Mouse (Mus musculus) lung, adult 2 months (tissue): ENCODE measurements around the gene Psmb10. TPM values are rescaled to one million over a fixed set of nuclear protein-coding genes. Genes with fewer than 3 reads are reported as not detected.
"Not testable (repeated sequence)": the region's sequence is repeated elsewhere in the genome, so short reads cannot be mapped to it uniquely, and the experiment has no call there.

Experiments
- DNase-seq: peaks from one replicate; pipeline ENCODE4 v3.0.0; 2022
- H3K4me1 ChIP-seq: fragments of 200-500 bp; 2 replicates; pipeline ENCODE4 v1.6.1; 2011; ENCODE audit warnings: low read length; ENCODE audit not compliant: control insufficient read depth, insufficient read depth
- H3K4me3 ChIP-seq: fragments of 200-500 bp; replicated peaks from 2 replicates; pipeline ENCODE3; 2011; ENCODE audit warnings: low read depth, mild to moderate bottlenecking, control low read depth, low read length; ENCODE audit errors: extremely low read depth
- CTCF ChIP-seq: fragments of 200-500 bp; IDR thresholded peaks from 2 replicates; pipeline ENCODE4 v1.5.1; 2011; ENCODE audit warnings: mild to moderate bottlenecking, low read length, control low read depth; ENCODE audit not compliant: insufficient read depth
- POLR2A ChIP-seq: fragments of 200-500 bp; IDR thresholded peaks from 2 replicates; pipeline ENCODE4 v1.6.1; 2011; ENCODE audit warnings: low read depth, mild to moderate bottlenecking, control low read depth, low read length, borderline replicate concordance; ENCODE audit errors: extremely low read depth
- WGBS: fragments of 180-500 bp; shearing (Covaris S2); methylation state at CpG from one replicate; pipeline ENCODE4 v1.1.7; 2018; 5-methylcytosine and 5-hydroxymethylcytosine counted together
- polyA plus RNA-seq: library from polyadenylated mRNA; depleted of rRNA; stranded (reverse); fragments of >200 nt; gene quantifications from 2 replicates; pipeline ENCODE4 v1.2.3, GENCODE M21; 2012; rRNA removed

Gene Psmb10
- polyA plus RNA-seq: 211 and 217 TPM in 2 replicates

DNA sequence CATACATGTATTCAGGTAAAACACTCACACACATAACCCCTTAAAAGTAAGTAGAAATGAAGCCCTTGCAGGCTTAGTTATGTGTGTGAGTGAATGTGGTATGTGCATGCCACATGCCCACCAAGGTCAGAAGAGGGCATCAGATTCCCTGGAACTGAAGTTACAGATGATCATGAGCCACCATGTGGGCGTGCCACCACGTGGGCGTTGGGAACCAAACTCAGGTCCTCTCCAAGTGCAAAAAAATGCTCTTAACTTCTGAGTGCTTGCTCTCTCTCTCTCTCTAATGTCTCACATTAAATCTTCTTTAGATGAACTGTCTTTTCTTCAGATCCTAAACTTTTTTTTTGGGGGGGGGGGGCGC is at the start of gene Psmb10:
Psmb10 (minus strand) TSS at position 139 of the 364 bp plus-strand sequence.
- TF ChIP-seq CTCF (no peak), POLR2A (no peak)
- Histone ChIP-seq H3K4me3 (peak within 1 kb of the TSS; percentile 93), H3K4me1 (peaks cover 4% of the 10 kb centered on the region)
- 4% methylated on average over 4 of the region's 4 CpGs for WGBS
- no peak for DNase-seq

GRCm38 (mm10) chr8:105983406-105983805 is 45.2 kb upstream of the Psmb10 start:
- WGBS: 74% methylated on average over 11 of the region's 11 CpGs
- H3K4me3 ChIP-seq, H3K4me1 ChIP-seq, DNase-seq: not testable (repeated sequence)

GRCm38 (mm10) chr8:105981146-105981545 is 42.9 kb upstream of the Psmb10 start:
- TF ChIP-seq CTCF: no peak
- TF ChIP-seq POLR2A: no peak
- 87% methylated on average over 1 of the region's 1 CpGs for whole genome bisulfite sequencing
- Histone ChIP-seq H3K4me1 (no peaks in the 10 kb centered on the region), H3K4me3 (no peak overlapping the region)
- no peak for DNase-seq

DNA sequence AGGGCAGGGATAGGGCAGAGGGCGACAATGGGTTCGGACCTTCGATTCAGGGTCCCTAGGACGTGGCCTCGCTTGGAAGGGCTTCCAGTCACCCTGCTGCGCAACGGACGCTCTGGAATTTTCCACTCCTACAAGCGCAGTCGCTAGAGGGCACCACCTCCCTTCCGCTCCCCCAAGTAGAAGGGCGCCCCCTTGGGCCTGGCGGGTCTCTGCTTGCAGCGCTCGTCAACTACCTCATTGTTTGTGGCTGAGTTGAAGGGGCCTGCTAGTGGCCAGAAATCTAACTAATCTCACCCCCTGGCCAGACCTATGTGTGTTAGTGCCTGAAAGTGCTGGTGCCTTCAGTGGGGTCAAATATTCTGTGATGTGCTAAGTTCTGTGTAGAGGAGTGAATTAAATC is 41.1 kb upstream of the Psmb10 start, which contains the start of gene Dpep3:
Dpep3 (minus strand) TSS at position 105 of the 400 bp plus-strand sequence.
- Histone ChIP-seq H3K4me1 (no peaks in the 10 kb centered on the region), H3K4me3 (no peak within 1 kb of the TSS)
- TF ChIP-seq CTCF: no peak
- no peak for TF ChIP-seq POLR2A
- no peak for DNase-seq
- 93% methylated on average over 15 of the region's 15 CpGs for WGBS

DNA sequence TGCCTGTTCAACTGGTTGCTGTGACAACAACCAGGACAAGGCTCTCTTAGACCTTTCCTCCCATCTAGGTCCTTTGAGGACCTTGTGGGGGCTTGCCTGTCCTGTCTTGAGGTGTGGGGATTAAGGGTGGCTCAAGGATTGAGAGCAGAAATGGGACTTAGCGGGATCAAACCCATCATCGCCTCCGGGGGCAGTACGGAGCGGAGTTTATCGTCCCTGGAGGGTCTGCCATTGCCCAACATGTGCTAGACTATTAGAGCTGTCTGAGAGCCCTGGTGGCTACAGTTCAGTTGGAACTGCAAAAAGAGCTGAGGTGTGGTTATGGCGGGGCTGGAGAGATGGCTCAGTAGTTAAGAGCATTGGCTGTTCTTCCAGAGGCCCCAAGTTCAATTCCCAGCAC is 37.1 kb upstream of the Psmb10 start:
- WGBS: 64% methylated on average over 7 of the region's 7 CpGs
- no peak for DNase-seq
- no peak for TF ChIP-seq POLR2A
- TF ChIP-seq CTCF: no peak
- Histone ChIP-seq H3K4me3 (no peak overlapping the region), H3K4me1 (no peaks in the 10 kb centered on the region)

DNA sequence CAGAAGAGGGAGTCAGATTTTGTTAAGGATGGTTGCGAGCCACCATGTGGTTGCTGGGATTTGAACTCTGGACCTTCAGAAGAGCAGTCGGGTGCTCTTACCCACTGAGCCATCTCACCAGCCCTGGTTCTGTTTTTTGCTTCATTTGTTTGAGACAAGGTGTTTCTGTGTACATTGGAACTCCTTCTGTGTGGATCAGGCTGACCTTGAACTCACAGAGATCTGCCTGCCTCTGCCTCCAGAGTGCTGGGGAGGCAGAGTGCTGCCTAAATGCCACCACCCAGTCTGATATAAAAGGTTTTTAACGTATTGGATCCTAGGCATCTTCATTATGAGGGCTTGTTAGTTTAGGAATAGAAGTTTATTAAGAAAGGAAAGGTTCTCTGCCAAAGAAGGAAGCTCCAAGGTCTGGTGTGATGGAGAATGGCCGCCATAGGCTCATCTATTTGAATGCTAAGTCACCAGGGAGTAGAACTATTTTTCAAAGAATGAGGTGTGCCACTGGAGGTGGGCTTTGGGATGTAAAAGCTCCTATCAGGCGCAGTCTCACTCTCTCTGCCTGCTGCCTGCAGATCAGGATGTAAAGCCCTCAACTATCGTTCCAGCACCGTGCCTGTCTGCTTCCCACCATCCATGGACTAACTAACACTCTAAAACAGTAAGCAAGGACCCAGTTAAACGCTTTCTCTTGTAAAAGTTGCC is 32.9 kb upstream of the Psmb10 start:
- WGBS: 75% methylated on average over 8 of the region's 8 CpGs
- TF ChIP-seq POLR2A: no peak
- no peak for TF ChIP-seq CTCF
- H3K4me1 ChIP-seq: peaks cover 8% of the 10 kb centered on the region
- no peak overlapping the region for H3K4me3 ChIP-seq
- no peak for DNase-seq

DNA sequence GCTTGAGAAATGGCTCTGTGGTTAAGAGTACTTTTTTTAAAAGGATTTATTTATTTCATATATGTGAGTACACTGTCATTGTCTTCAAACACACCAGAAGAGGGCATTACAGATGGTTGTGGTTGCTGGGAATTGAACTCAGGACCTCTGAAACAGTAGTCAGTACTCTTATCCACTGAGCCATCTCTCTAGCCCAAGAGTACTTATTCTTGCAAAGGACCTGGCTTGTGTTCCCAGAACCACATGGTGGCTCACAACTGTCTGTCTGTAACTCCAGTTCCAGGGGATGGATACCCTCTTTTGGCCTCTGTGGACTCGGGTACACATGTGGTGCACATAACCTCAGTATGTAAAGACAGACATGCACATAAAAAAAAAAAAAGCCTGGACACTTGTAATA is 31.1 kb upstream of the Psmb10 start:
- Histone ChIP-seq H3K4me1 (peaks cover 14% of the 10 kb centered on the region), H3K4me3 (no peak overlapping the region)
- 78% methylated on average over 1 of the region's 1 CpGs for WGBS
- no peak for DNase-seq
- no peak for TF ChIP-seq POLR2A
- no peak for TF ChIP-seq CTCF

GRCm38 (mm10) chr8:105966692-105967311 is 28.6 kb upstream of the Psmb10 start:
- no peak for TF ChIP-seq POLR2A
- no peak for TF ChIP-seq CTCF
- Histone ChIP-seq H3K4me3 (peak overlapping the region; percentile 29), H3K4me1 (peaks cover 17% of the 10 kb centered on the region)
- peak; percentile 28 for DNase-seq
- WGBS: 14% methylated on average over 19 of the region's 19 CpGs

DNA sequence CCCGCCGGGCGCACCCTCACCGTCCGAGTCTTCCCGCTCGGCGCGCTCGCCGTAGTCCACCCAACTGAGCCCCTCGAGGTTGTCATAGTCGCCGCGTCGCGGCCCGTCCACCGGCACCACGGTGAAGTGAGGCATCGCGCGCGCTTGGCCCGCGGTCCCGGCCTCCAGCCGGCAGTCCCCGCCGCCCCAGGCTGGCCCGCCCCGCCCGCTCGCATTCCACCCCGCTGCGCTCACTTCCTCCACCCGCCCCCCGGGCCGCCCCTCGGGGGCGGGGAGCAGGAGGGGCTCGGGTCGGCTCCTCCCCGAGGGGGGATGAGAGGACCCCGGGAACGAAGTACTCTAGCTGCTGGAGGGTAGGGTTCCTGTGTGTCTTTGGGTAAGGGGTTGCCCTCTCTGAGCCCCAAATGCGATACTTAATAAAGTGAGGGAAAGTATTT is 27.7 kb upstream of the Psmb10 start, which contains the start of gene Slc12a4:
Slc12a4 (minus strand) TSS at position 193 of the 437 bp plus-strand sequence.
- peak within 1 kb of the TSS; percentile 79 for H3K4me3 ChIP-seq
- WGBS: under 1% methylated on average over 46 of the region's 47 CpGs
- peaks cover 17% of the 10 kb centered on the region for H3K4me1 ChIP-seq
- peak; percentile 82 for DNase-seq
- no peak for TF ChIP-seq CTCF
- TF ChIP-seq POLR2A: peak; percentile 76
